Mouse (Mus musculus) heart, postnatal 14 days (tissue): ENCODE results near the gene Dmac2. TPM values are rescaled to one million over a fixed set of nuclear protein-coding genes. Genes with fewer than 3 reads are reported as not detected.
"Not testable (repeated sequence)": the region's sequence is repeated elsewhere in the genome, so short reads cannot be mapped to it uniquely, and the experiment has no call there.

ENCODE experiments used
- DNase-seq, 2 experiments: peaks; one replicate each; pipeline ENCODE4 v3.0.0; 2021 to 2022
- intact Hi-C: fragments of 180-260 bp; cut with DNase I; formaldehyde crosslinking; loops from one replicate; pipeline ENCODE4 v1.15.1; 2025
- long read RNA-seq, 2 experiments: library from polyadenylated mRNA; stranded (forward); transcript quantifications; one replicate each; pipeline ENCODE4 v2.0.0; 2021
- total RNA-seq, 2 experiments: library from RNA; stranded (reverse); gene quantifications; 2 replicates each; pipeline ENCODE4 v1.2.3; 2021

Gene Dmac2
- total RNA-seq: 10 to 100 TPM; 55.5 to 60.6 TPM
- long read RNA-seq, experiment 1, transcript Dmac2-201 (6 exons, 1,465 nt): major isoform, 41 of 60 reads
- long read RNA-seq, experiment 1, partial matches to known transcripts: 7 of 60 reads
- long read RNA-seq, experiment 1, other reads (novel, unspliced or antisense): 10 of 60 reads
- long read RNA-seq, experiment 2, transcript Dmac2-201 (6 exons, 1,465 nt): major isoform, 26 of 41 reads
- long read RNA-seq, experiment 2, partial matches to known transcripts: 7 of 41 reads
- long read RNA-seq, experiment 2, other reads (novel, unspliced or antisense): 7 of 41 reads

- intact Hi-C loops: no loop called here
- peak; percentile 89 to 94 for DNase-seq
Observed at GRCm38 (mm10) chr7:25618865-25619721, at the start of gene Dmac2. Gene Dmac2 (plus strand): TSS chr7:25619414.

GRCm38 (mm10) chr7:25573806-25574205, 45.4 kb upstream of the Dmac2 start:
- DNase-seq, intact Hi-C loops: not testable (repeated sequence)

- intact Hi-C loops: loop anchor here (5.0 kb wide), 1 partner anchor 738 kb away; no protein-coding TSS in a partner anchor
- DNase-seq: no peak
Observed at GRCm38 (mm10) chr7:25575105-25575504, 44.1 kb upstream of the Dmac2 start.

- intact Hi-C loops: loop anchor here (5.0 kb wide), 1 partner anchor 739 kb away; no protein-coding TSS in a partner anchor
- no peak for DNase-seq
Observed at GRCm38 (mm10) chr7:25575870-25576269, 43.3 kb upstream of the Dmac2 start.

GRCm38 (mm10) chr7:25576308-25576707, 42.9 kb upstream of the Dmac2 start:
- DNase-seq: not testable (repeated sequence)
- intact Hi-C loops: loop anchor here (5.0 kb wide), 1 partner anchor 739 kb away; no protein-coding TSS in a partner anchor

GRCm38 (mm10) chr7:25576793-25577437, 42.3 kb upstream of the Dmac2 start:
- intact Hi-C loops: loop anchor here (5.0 kb wide), 1 partner anchor 740 kb away; no protein-coding TSS in a partner anchor

GRCm38 (mm10) chr7:25579441-25579840, 39.8 kb upstream of the Dmac2 start:
- DNase-seq: no peak
- intact Hi-C loops: loop anchor here (5.0 kb wide), 1 partner anchor 742 kb away; no protein-coding TSS in a partner anchor

More at GRCm38 (mm10) chr7:25576793-25577437, 42.3 kb upstream of the Dmac2 start:
- not testable (repeated sequence) for DNase-seq

- intact Hi-C loops: no loop called here
- no peak for DNase-seq
Observed at GRCm38 (mm10) chr7:25582301-25582810, 36.9 kb upstream of the Dmac2 start.

- intact Hi-C loops: no loop called here
- DNase-seq: no peak
Observed at GRCm38 (mm10) chr7:25584651-25585050, 34.6 kb upstream of the Dmac2 start.

- intact Hi-C loops: no loop called here
Observed at GRCm38 (mm10) chr7:25585351-25586204, 33.6 kb upstream of the Dmac2 start.

GRCm38 (mm10) chr7:25591226-25591625, 28.0 kb upstream of the Dmac2 start:
- no peak for DNase-seq
- intact Hi-C loops: no loop called here

More at GRCm38 (mm10) chr7:25585351-25586204, 33.6 kb upstream of the Dmac2 start:
- DNase-seq: no peak

GRCm38 (mm10) chr7:25593859-25594258, 25.4 kb upstream of the Dmac2 start:
- intact Hi-C loops: no loop called here
- no peak for DNase-seq

GRCm38 (mm10) chr7:25599663-25600062, 19.6 kb upstream of the Dmac2 start:
- DNase-seq: peak; percentile 65 to 78

GRCm38 (mm10) chr7:25600666-25601065, 18.5 kb upstream of the Dmac2 start:
- intact Hi-C loops: no loop called here
- DNase-seq: no peak

More at GRCm38 (mm10) chr7:25599663-25600062, 19.6 kb upstream of the Dmac2 start:
- intact Hi-C loops: loop anchor here (5.0 kb wide), 2 partner anchors 112 to 177 kb away; no protein-coding TSS in a partner anchor

GRCm38 (mm10) chr7:25601346-25601745, 17.9 kb upstream of the Dmac2 start:
- no peak for DNase-seq
- intact Hi-C loops: no loop called here

GRCm38 (mm10) chr7:25606625-25607063, 12.6 kb upstream of the Dmac2 start:
- no peak for DNase-seq
- intact Hi-C loops: no loop called here

GRCm38 (mm10) chr7:25607196-25607595, 12.0 kb upstream of the Dmac2 start:
- intact Hi-C loops: no loop called here

GRCm38 (mm10) chr7:25610056-25610455, 9.2 kb upstream of the Dmac2 start:
- intact Hi-C loops: no loop called here
- DNase-seq: no peak

More at GRCm38 (mm10) chr7:25607196-25607595, 12.0 kb upstream of the Dmac2 start:
- DNase-seq: no peak

GRCm38 (mm10) chr7:25611501-25611900, 7.7 kb upstream of the Dmac2 start:
- no peak for DNase-seq
- intact Hi-C loops: no loop called here
